Mouse (Mus musculus): ENCODE results near the gene Olfm4. TPM values are rescaled to one million over a fixed set of nuclear protein-coding genes. Genes with fewer than 3 reads are reported as not detected.

The Olfm4 gene
- polyA plus RNA-seq, 1 experiment = not detected

DNA sequence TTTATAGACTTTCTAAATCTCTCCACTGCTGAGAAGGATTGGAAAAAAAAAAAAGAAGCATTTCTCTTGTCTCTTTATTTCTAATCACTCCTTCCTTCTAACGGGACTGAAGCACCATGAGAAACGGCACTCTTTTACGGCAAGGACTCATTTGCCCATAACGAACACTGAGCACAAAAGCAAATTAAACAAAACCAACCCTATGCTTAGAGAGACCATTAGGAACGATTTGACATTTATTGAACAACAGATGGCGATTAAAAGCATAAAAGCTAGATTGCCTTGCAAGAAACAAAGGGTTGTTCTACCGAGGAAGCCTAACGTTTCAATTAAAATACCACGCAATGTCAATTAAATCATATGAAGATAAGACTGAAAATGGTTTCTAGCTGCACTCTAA is 79.0 kb downstream of the Olfm4 start:
- H3K4me3 ChIP-seq (ENCODE audit: control insufficient read depth, low read depth, low read length) = no peak overlapping the region
- H3K36me3 ChIP-seq (ENCODE audit: control insufficient read depth, insufficient read depth, low read length) = no peaks in the 10 kb centered on the region
- H3K27me3 ChIP-seq (ENCODE audit: control insufficient read depth, insufficient read depth, low read length) = no peaks in the 10 kb centered on the region
- H3K4me1 ChIP-seq (ENCODE audit: control insufficient read depth, insufficient read depth, low read length) = no peaks in the 10 kb centered on the region
- no peak overlapping the region for H3K27ac ChIP-seq (ENCODE audit: control insufficient read depth, insufficient read depth, low read depth, low read length)
- TF ChIP-seq POLR2A (IDR thresholded peaks at IDR 0.05; ENCODE audit: control insufficient read depth, low read depth, low read length) = no peak
- TF ChIP-seq CTCF (IDR thresholded peaks at IDR 0.05; ENCODE audit: control insufficient read depth, insufficient read depth, insufficient replicate concordance, low read depth, low read length) = no peak

DNA sequence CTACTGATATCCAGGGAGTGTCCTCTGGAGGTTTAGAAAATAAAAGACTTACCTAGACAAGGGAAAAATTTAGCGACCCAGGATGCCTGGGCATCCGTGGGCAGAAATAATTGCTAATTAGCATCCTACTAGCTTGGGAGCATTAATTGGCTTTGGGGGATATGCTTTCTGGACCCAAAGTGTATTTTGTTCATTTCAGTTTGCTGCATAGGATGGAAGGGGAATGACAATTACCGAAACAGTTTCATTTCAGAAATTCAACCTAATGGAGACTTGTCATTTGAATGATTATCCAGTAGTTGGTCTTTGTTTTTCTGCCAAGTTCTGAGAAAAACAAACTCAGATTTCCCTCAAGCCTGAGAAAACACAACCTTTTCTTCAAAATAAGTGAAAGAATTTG is 86.7 kb downstream of the Olfm4 start:
- Histone ChIP-seq H3K27ac (ENCODE audit: control insufficient read depth, insufficient read depth, low read depth, low read length) (no peak overlapping the region), H3K36me3 (ENCODE audit: control insufficient read depth, insufficient read depth, low read length) (no peaks in the 10 kb centered on the region), H3K4me1 (ENCODE audit: control insufficient read depth, insufficient read depth, low read length) (no peaks in the 10 kb centered on the region), H3K27me3 (ENCODE audit: control insufficient read depth, insufficient read depth, low read length) (no peaks in the 10 kb centered on the region), H3K4me3 (ENCODE audit: control insufficient read depth, low read depth, low read length) (no peak overlapping the region)
- no peak for TF ChIP-seq CTCF (IDR thresholded peaks at IDR 0.05; ENCODE audit: control insufficient read depth, insufficient read depth, insufficient replicate concordance, low read depth, low read length)
- no peak for TF ChIP-seq POLR2A (IDR thresholded peaks at IDR 0.05; ENCODE audit: control insufficient read depth, low read depth, low read length)

Other genes with a start within 250 kb of the Olfm4 start
- 0.58 and 0.63 TPM in 2 replicates for gene Pcdh8, start 212.8 kb upstream of the Olfm4 start, polyA plus RNA-seq (2012; rRNA removed)